Mouse (Mus musculus) natural killer cell, adult 2 months (primary cell): ENCODE data around the gene Ccno.
A peak's percentile ranks its signal among the peaks of the same experiment; 100 is the strongest.

ENCODE experiments used
- DNase-seq, 2 experiments: peaks; one replicate each; pipeline ENCODE4 v3.0.0; 2022; ENCODE audit warnings: low spot score in 2 of 2

The Ccno gene

GRCm38 (mm10) chr13:113000576-113001318 lies 13.1 kb downstream of the Ccno start:
- no peak for DNase-seq

GRCm38 (mm10) chr13:113012683-113013082 lies 25.1 kb downstream of the Ccno start:
- no peak for DNase-seq

- DNase-seq: peak; percentile 57 to 70
Observed at GRCm38 (mm10) chr13:113013174-113013953, 25.8 kb downstream of the Ccno start.

- DNase-seq: no peak
Observed at GRCm38 (mm10) chr13:113021521-113021920, 33.9 kb downstream of the Ccno start.

- DNase-seq: no peak
Observed at GRCm38 (mm10) chr13:113022467-113022866, 34.9 kb downstream of the Ccno start.

- DNase-seq: no peak
Observed at GRCm38 (mm10) chr13:113023274-113024143, 35.9 kb downstream of the Ccno start.

- no peak for DNase-seq
Observed at GRCm38 (mm10) chr13:113031351-113031750, 43.7 kb downstream of the Ccno start.

- DNase-seq: no peak
Observed at GRCm38 (mm10) chr13:113031792-113032571, 44.4 kb downstream of the Ccno start.

GRCm38 (mm10) chr13:113032831-113033230 lies 45.2 kb downstream of the Ccno start:
- no peak for DNase-seq

GRCm38 (mm10) chr13:113034271-113034886 lies 46.8 kb downstream of the Ccno start:
- no peak for DNase-seq

- DNase-seq: peak; percentile 56 to 71
Observed at GRCm38 (mm10) chr13:113034950-113035421, 47.4 kb downstream of the Ccno start, which contains the start of gene Cdc20b. Gene Cdc20b, plus strand, starts transcription at chr13:113035111.

- peak; percentile 71 to 73 for DNase-seq
Observed at GRCm38 (mm10) chr13:113035852-113036251, 48.2 kb downstream of the Ccno start.
